12 mouse cellular contexts compared by ENCODE assay signal in genomic region chr9:86744041-86744440, GRCm38 (mm10). TPM values are rescaled to one million over a fixed set of nuclear protein-coding genes. Genes with fewer than 3 reads are reported as not detected.
DNase-seq lines count a peak whose midpoint lies in the region; ATAC-seq and TF ChIP-seq lines count a peak whose summit lies in the region.
"Had no signal": no experiment of that assay in that cellular context is flagged by ENCODE, and none has a peak within 500 bp of the region (broad histone marks: within the 10 kb centered on the region; RNA-seq: fewer than 3 reads in every experiment).

No protein-coding gene starts in this region.

- no peak overlapping the region for H3K27ac ChIP-seq in heart, embryonic 16.5 days (ENCODE audit: low read length)
- H3K27ac ChIP-seq in forebrain, embryonic 12.5 days = no peak overlapping the region
- peak overlapping the region; percentile 63; the same call in 1 of the 2 replicates for H3K27ac ChIP-seq in limb, embryonic 13.5 days
- no peak overlapping the region for H3K27ac ChIP-seq in liver, embryonic 11.5 days (ENCODE audit: low read depth, low read length)
- H3K27ac ChIP-seq: liver, embryonic 15.5 days had no signal

- H3K9ac ChIP-seq in heart, embryonic 16.5 days (ENCODE audit: low read length) = peak overlapping the region; percentile 63
- H3K9ac ChIP-seq in forebrain, embryonic 12.5 days = no peak overlapping the region
- H3K9ac ChIP-seq in limb, embryonic 13.5 days = peak overlapping the region; percentile 65
- H3K9ac ChIP-seq in liver, embryonic 11.5 days (ENCODE audit: low read depth, low read length) = no peak overlapping the region
- H3K9ac ChIP-seq: liver, embryonic 15.5 days had no signal

- peaks cover 7% of the 10 kb centered on the region for H3K4me1 ChIP-seq in heart, embryonic 16.5 days (ENCODE audit: control insufficient read depth, insufficient read depth, low read length)
- H3K4me1 ChIP-seq in E14TG2a.4 (replicated peaks; ENCODE audit: low read depth, low read length) = peaks cover 45% of the 10 kb centered on the region
- peaks cover 12% of the 10 kb centered on the region; the same call in 1 of the 2 replicates for H3K4me1 ChIP-seq in forebrain, embryonic 12.5 days
- peaks cover 25% of the 10 kb centered on the region for H3K4me1 ChIP-seq in limb, embryonic 13.5 days
- H3K4me1 ChIP-seq in liver, embryonic 11.5 days (replicated peaks; ENCODE audit: control insufficient read depth, insufficient read depth, low read length) = no peaks in the 10 kb centered on the region
- H3K4me1 ChIP-seq: liver, embryonic 15.5 days had no signal

- no peak for ATAC-seq in heart, embryonic 16.5 days (replicated peaks; ENCODE audit: extremely low read depth, insufficient read depth, low FRiP score)
- no peak for ATAC-seq in forebrain, embryonic 12.5 days (ENCODE audit: low FRiP score)
- no peak for ATAC-seq in limb, embryonic 13.5 days (ENCODE audit: low FRiP score, low read depth)
- ATAC-seq in liver, embryonic 11.5 days (replicated peaks; ENCODE audit: low FRiP score) = no peak

- no peak for DNase-seq in heart, adult 18-20 months
- no peak for DNase-seq in liver, embryonic 11.5 days (ENCODE audit: low spot score)
- DNase-seq in ovary, postnatal 10 days (ENCODE audit: low spot score) = no peak
- no peak for DNase-seq in ovary, adult 18-20 months (ENCODE audit: low spot score)
- DNase-seq: cerebellum, adult 18-20 months; kidney, adult 18-20 months had no signal

- no peak for TF ChIP-seq CTCF in E14TG2a.4 (conservative IDR thresholded peaks at IDR 0.05; ENCODE audit: low read length)

- H3K36me3 ChIP-seq in heart, embryonic 16.5 days (ENCODE audit: control insufficient read depth, insufficient read depth) = no peaks in the 10 kb centered on the region
- no peaks in the 10 kb centered on the region for H3K36me3 ChIP-seq in E14TG2a.4 (ENCODE audit: insufficient read depth, low read length)
- no peaks in the 10 kb centered on the region for H3K36me3 ChIP-seq in forebrain, embryonic 12.5 days (replicated peaks)
- H3K36me3 ChIP-seq in limb, embryonic 13.5 days = no peaks in the 10 kb centered on the region
- no peaks in the 10 kb centered on the region for H3K36me3 ChIP-seq in liver, embryonic 11.5 days (ENCODE audit: control insufficient read depth, insufficient read depth, low read length)
- H3K36me3 ChIP-seq: liver, embryonic 15.5 days had no signal

- H3K9me3 ChIP-seq in heart, embryonic 16.5 days (replicated peaks; ENCODE audit: control insufficient read depth, low read length) = no peaks in the 10 kb centered on the region
- no peaks in the 10 kb centered on the region for H3K9me3 ChIP-seq in E14TG2a.4 (ENCODE audit: low read length)
- no peaks in the 10 kb centered on the region for H3K9me3 ChIP-seq in forebrain, embryonic 12.5 days
- H3K9me3 ChIP-seq in limb, embryonic 13.5 days = no peaks in the 10 kb centered on the region
- H3K9me3 ChIP-seq in liver, embryonic 11.5 days (ENCODE audit: control insufficient read depth, low read length) = no peaks in the 10 kb centered on the region
- H3K9me3 ChIP-seq: liver, embryonic 15.5 days had no signal

- H3K4me2 ChIP-seq in heart, embryonic 16.5 days (ENCODE audit: low read depth, low read length) = peak overlapping the region; percentile 64
- H3K4me2 ChIP-seq in forebrain, embryonic 12.5 days = peak overlapping the region; percentile 66; the same call in 1 of the 2 replicates
- peak overlapping the region; percentile 78 for H3K4me2 ChIP-seq in limb, embryonic 13.5 days (replicated peaks)
- no peak overlapping the region for H3K4me2 ChIP-seq in liver, embryonic 11.5 days
- H3K4me2 ChIP-seq: liver, embryonic 15.5 days had no signal

- no peaks in the 10 kb centered on the region for H3K27me3 ChIP-seq in heart, embryonic 16.5 days (ENCODE audit: control insufficient read depth, insufficient read depth, low read length)
- no peaks in the 10 kb centered on the region for H3K27me3 ChIP-seq in E14TG2a.4 (ENCODE audit: insufficient read depth, low read length)
- H3K27me3 ChIP-seq in forebrain, embryonic 12.5 days = peaks cover 20% of the 10 kb centered on the region; the same call in 1 of the 2 replicates
- no peaks in the 10 kb centered on the region for H3K27me3 ChIP-seq in limb, embryonic 13.5 days
- peaks cover 4% of the 10 kb centered on the region for H3K27me3 ChIP-seq in liver, embryonic 11.5 days (replicated peaks; ENCODE audit: control insufficient read depth, insufficient read depth, low read length)
- H3K27me3 ChIP-seq: CH12.LX had no signal

- H3K4me3 ChIP-seq in heart, embryonic 16.5 days (ENCODE audit: low read length) = peak overlapping the region; percentile 46
- peak overlapping the region; percentile 78 for H3K4me3 ChIP-seq in E14TG2a.4 (replicated peaks; ENCODE audit: low read length)
- H3K4me3 ChIP-seq in forebrain, embryonic 12.5 days (replicated peaks) = no peak overlapping the region
- H3K4me3 ChIP-seq in limb, embryonic 13.5 days = peak overlapping the region; percentile 54
- H3K4me3 ChIP-seq in liver, embryonic 11.5 days (ENCODE audit: low read depth, low read length) = no peak overlapping the region
- H3K4me3 ChIP-seq: liver, embryonic 15.5 days had no signal

- 44% methylated on average over 5 of the region's 5 CpGs for WGBS in heart, embryonic 16.5 days
- WGBS in forebrain, embryonic 12.5 days = 39% methylated on average over 5 of the region's 5 CpGs
- WGBS in limb, embryonic 13.5 days = 25% methylated on average over 5 of the region's 5 CpGs
- 38% methylated on average over 5 of the region's 5 CpGs for WGBS in liver, embryonic 11.5 days

RNA-seq across cellular contexts. Expression of gene Prss35, which starts 0.6 kb away (rescaled TPM):
- 35.1 and 35.9 TPM in 2 replicates for polyA plus RNA-seq in heart, embryonic 16.5 days (2015; fragmentation: Nextera tagmentation; extraction: Ambion mirVana)
- total RNA-seq in heart, adult 18-20 months (2021) = under 1 TPM in 1 of 2 experiments, not detected in 1; 0.10 TPM
- 1.7 and 1.8 TPM in 2 replicates for polyA plus RNA-seq in forebrain, embryonic 12.5 days (2016; fragmentation: Nextera tagmentation; extraction: Ambion mirVana)
- 51.6 and 52.9 TPM in 2 replicates for polyA plus RNA-seq in limb, embryonic 13.5 days (2015; fragmentation: Nextera tagmentation; extraction: Ambion mirVana)
- polyA plus RNA-seq in liver, embryonic 11.5 days (2014; fragmentation: Nextera tagmentation; extraction: Ambion mirVana) = 2.3 and 3.7 TPM in 2 replicates
- total RNA-seq: CH12.LX had no signal

RNA-seq across cellular contexts. Expression of gene Me1, which starts 48.3 kb away (rescaled TPM):
- polyA plus RNA-seq in heart, embryonic 16.5 days (2015; fragmentation: Nextera tagmentation; extraction: Ambion mirVana) = 19.6 and 26.4 TPM in 2 replicates
- 100 to 1,000 TPM; 116 to 138 TPM for total RNA-seq in heart, adult 18-20 months (2021)
- 11.4 and 11.6 TPM in 2 replicates for polyA plus RNA-seq in forebrain, embryonic 12.5 days (2016; fragmentation: Nextera tagmentation; extraction: Ambion mirVana)
- polyA plus RNA-seq in limb, embryonic 13.5 days (2015; fragmentation: Nextera tagmentation; extraction: Ambion mirVana) = 21.8 and 22.5 TPM in 2 replicates
- polyA plus RNA-seq in liver, embryonic 11.5 days (2014; fragmentation: Nextera tagmentation; extraction: Ambion mirVana) = 6.6 and 7.7 TPM in 2 replicates

Comparison
In these comparisons a context has a peak if more than half of its experiments do, and no peak if none do; other contexts are left out.
1. H3K4me3 ChIP-seq: peak in heart, embryonic 16.5 days (single experiment), E14TG2a.4 (single experiment) and limb, embryonic 13.5 days (single experiment); none in forebrain, embryonic 12.5 days (single experiment) and liver, embryonic 11.5 days (single experiment).
2. H3K9ac ChIP-seq: peak in heart, embryonic 16.5 days (single experiment) and limb, embryonic 13.5 days (single experiment); none in forebrain, embryonic 12.5 days (single experiment) and liver, embryonic 11.5 days (single experiment).